Mouse (Mus musculus): ENCODE data around the gene Gprc6a. TPM values are rescaled to one million over a fixed set of nuclear protein-coding genes. Genes with fewer than 3 reads are reported as not detected.

The Gprc6a gene
- polyA plus RNA-seq, 1 experiment: not detected

GRCm38 (mm10) chr10:51595001-51595931, 36.0 kb downstream of the Gprc6a start:
- Histone ChIP-seq H3K4me3 (ENCODE audit: insufficient read depth, poor library complexity, severe bottlenecking) (no peak overlapping the region), H3K79me2 (ENCODE audit: control insufficient read depth, insufficient read depth) (no peaks in the 10 kb centered on the region), H3K79me3 (ENCODE audit: low read depth) (no peaks in the 10 kb centered on the region), H3ac (ENCODE audit: control insufficient read depth, insufficient read length, low read depth) (no peak overlapping the region), H3K36me3 (ENCODE audit: control insufficient read depth, insufficient read depth) (no peaks in the 10 kb centered on the region), H3K27me3 (ENCODE audit: control insufficient read depth, insufficient read depth, insufficient read length) (no peaks in the 10 kb centered on the region)
- TF ChIP-seq CTCF (IDR thresholded peaks at IDR 0.05; ENCODE audit: control insufficient read depth, insufficient read depth, insufficient read length) (no peak), MAX (IDR thresholded peaks at IDR 0.05) (no peak), FOSL1 (IDR thresholded peaks at IDR 0.05; ENCODE audit: insufficient read depth, low read length, poor library complexity, severe bottlenecking) (no peak), USF1 (IDR thresholded peaks at IDR 0.05; ENCODE audit: low read depth) (no peak)

- H3K36me3 ChIP-seq (ENCODE audit: control insufficient read depth, insufficient read depth): no peaks in the 10 kb centered on the region
- no peaks in the 10 kb centered on the region for H3K79me3 ChIP-seq (ENCODE audit: low read depth)
- H3K4me3 ChIP-seq (ENCODE audit: insufficient read depth, poor library complexity, severe bottlenecking): no peak overlapping the region
- no peaks in the 10 kb centered on the region for H3K27me3 ChIP-seq (ENCODE audit: control insufficient read depth, insufficient read depth, insufficient read length)
- H3K79me2 ChIP-seq (ENCODE audit: control insufficient read depth, insufficient read depth): no peaks in the 10 kb centered on the region
- TF ChIP-seq MYOD1 (IDR thresholded peaks at IDR 0.05; ENCODE audit: control insufficient read depth, insufficient read length, low read depth): no peak
- no peak for TF ChIP-seq CEBPB (IDR thresholded peaks at IDR 0.05; ENCODE audit: low read depth)
- no peak for TF ChIP-seq CTCF (IDR thresholded peaks at IDR 0.05; ENCODE audit: control insufficient read depth, insufficient read depth, insufficient read length)
- TF ChIP-seq FOSL1 (IDR thresholded peaks at IDR 0.05; ENCODE audit: insufficient read depth, low read length, poor library complexity, severe bottlenecking): no peak
- no peak for TF ChIP-seq MAX (IDR thresholded peaks at IDR 0.05)
- TF ChIP-seq MYOG (IDR thresholded peaks at IDR 0.05; ENCODE audit: control insufficient read depth, extremely low read depth, insufficient read length): no peak
- no peak for TF ChIP-seq USF1 (IDR thresholded peaks at IDR 0.05; ENCODE audit: low read depth)
- H3ac ChIP-seq (ENCODE audit: control insufficient read depth, insufficient read length, low read depth): no peak overlapping the region
These were observed 39.7 kb downstream of the Gprc6a start for GRCm38 (mm10) chr10:51591574-51591973.

- Histone ChIP-seq H3K4me3 (ENCODE audit: insufficient read depth, poor library complexity, severe bottlenecking) (no peak within 1 kb of the TSS), H3K79me2 (ENCODE audit: control insufficient read depth, insufficient read depth) (no peaks in the 10 kb centered on the region), H3K79me3 (ENCODE audit: low read depth) (no peaks in the 10 kb centered on the region), H3ac (ENCODE audit: control insufficient read depth, insufficient read length, low read depth) (no peak within 1 kb of the TSS), H3K27me3 (ENCODE audit: control insufficient read depth, insufficient read depth, insufficient read length) (no peaks in the 10 kb centered on the region), H3K36me3 (ENCODE audit: control insufficient read depth, insufficient read depth) (no peaks in the 10 kb centered on the region)
- TF ChIP-seq FOSL1 (IDR thresholded peaks at IDR 0.05; ENCODE audit: insufficient read depth, low read length, poor library complexity, severe bottlenecking): no peak
- no peak for TF ChIP-seq CTCF (IDR thresholded peaks at IDR 0.05; ENCODE audit: control insufficient read depth, insufficient read depth, insufficient read length)
- no peak for TF ChIP-seq CEBPB (IDR thresholded peaks at IDR 0.05; ENCODE audit: low read depth)
- TF ChIP-seq USF1 (IDR thresholded peaks at IDR 0.05; ENCODE audit: low read depth): no peak
- no peak for TF ChIP-seq MAX (IDR thresholded peaks at IDR 0.05)
- TF ChIP-seq MYOG (IDR thresholded peaks at IDR 0.05; ENCODE audit: control insufficient read depth, extremely low read depth, insufficient read length): no peak
- no peak for TF ChIP-seq MYOD1 (IDR thresholded peaks at IDR 0.05; ENCODE audit: control insufficient read depth, insufficient read length, low read depth)
These were observed 41.1 kb downstream of the Gprc6a start, which contains the start of gene Fam162b for GRCm38 (mm10) chr10:51590139-51590574. Gene Fam162b, minus strand, starts transcription at chr10:51590517.

GRCm38 (mm10) chr10:51584919-51585318, 46.3 kb downstream of the Gprc6a start:
- TF ChIP-seq CTCF (IDR thresholded peaks at IDR 0.05; ENCODE audit: control insufficient read depth, insufficient read depth, insufficient read length) (no peak), MYOG (IDR thresholded peaks at IDR 0.05; ENCODE audit: control insufficient read depth, extremely low read depth, insufficient read length) (no peak), MYOD1 (IDR thresholded peaks at IDR 0.05; ENCODE audit: control insufficient read depth, insufficient read length, low read depth) (no peak), USF1 (IDR thresholded peaks at IDR 0.05; ENCODE audit: low read depth) (no peak), FOSL1 (IDR thresholded peaks at IDR 0.05; ENCODE audit: insufficient read depth, low read length, poor library complexity, severe bottlenecking) (no peak), MAX (IDR thresholded peaks at IDR 0.05) (no peak), CEBPB (IDR thresholded peaks at IDR 0.05; ENCODE audit: low read depth) (no peak)
- no peaks in the 10 kb centered on the region for H3K79me2 ChIP-seq (ENCODE audit: control insufficient read depth, insufficient read depth)
- H3K79me3 ChIP-seq (ENCODE audit: low read depth): no peaks in the 10 kb centered on the region

GRCm38 (mm10) chr10:51584378-51584777, 46.9 kb downstream of the Gprc6a start:
- Histone ChIP-seq H3K36me3 (ENCODE audit: control insufficient read depth, insufficient read depth) (no peaks in the 10 kb centered on the region), H3ac (ENCODE audit: control insufficient read depth, insufficient read length, low read depth) (no peak overlapping the region), H3K79me3 (ENCODE audit: low read depth) (no peaks in the 10 kb centered on the region), H3K79me2 (ENCODE audit: control insufficient read depth, insufficient read depth) (no peaks in the 10 kb centered on the region), H3K4me3 (ENCODE audit: insufficient read depth, poor library complexity, severe bottlenecking) (no peak overlapping the region), H3K27me3 (ENCODE audit: control insufficient read depth, insufficient read depth, insufficient read length) (no peaks in the 10 kb centered on the region)
- no peak for TF ChIP-seq USF1 (IDR thresholded peaks at IDR 0.05; ENCODE audit: low read depth)
- TF ChIP-seq MAX (IDR thresholded peaks at IDR 0.05): no peak
- TF ChIP-seq MYOD1 (IDR thresholded peaks at IDR 0.05; ENCODE audit: control insufficient read depth, insufficient read length, low read depth): no peak
- no peak for TF ChIP-seq CEBPB (IDR thresholded peaks at IDR 0.05; ENCODE audit: low read depth)
- no peak for TF ChIP-seq CTCF (IDR thresholded peaks at IDR 0.05; ENCODE audit: control insufficient read depth, insufficient read depth, insufficient read length)
- TF ChIP-seq MYOG (IDR thresholded peaks at IDR 0.05; ENCODE audit: control insufficient read depth, extremely low read depth, insufficient read length): no peak
- TF ChIP-seq FOSL1 (IDR thresholded peaks at IDR 0.05; ENCODE audit: insufficient read depth, low read length, poor library complexity, severe bottlenecking): no peak

More at GRCm38 (mm10) chr10:51584919-51585318, 46.3 kb downstream of the Gprc6a start:
- Histone ChIP-seq H3K4me3 (ENCODE audit: insufficient read depth, poor library complexity, severe bottlenecking) (no peak overlapping the region), H3K27me3 (ENCODE audit: control insufficient read depth, insufficient read depth, insufficient read length) (no peaks in the 10 kb centered on the region), H3ac (ENCODE audit: control insufficient read depth, insufficient read length, low read depth) (no peak overlapping the region), H3K36me3 (ENCODE audit: control insufficient read depth, insufficient read depth) (no peaks in the 10 kb centered on the region)
